Mouse (Mus musculus) hindbrain, postnatal 0 days (tissue): Measurements from ENCODE around the gene Pcyox1. TPM values are rescaled to one million over a fixed set of nuclear protein-coding genes. Genes with fewer than 3 reads are reported as not detected.
"Not testable (repeated sequence)": the region's sequence is repeated elsewhere in the genome, so short reads cannot be mapped to it uniquely, and the experiment has no call there.

ENCODE experiments used
- ATAC-seq: fragments of 200-750 bp; cut with Nextera tagmentation; 2 replicates; pipeline ENCODE4 v1.8.0; 2017; ENCODE audit warnings: mild to moderate bottlenecking, moderate TSS enrichment, moderate library complexity
- DNase-seq: peaks from one replicate; pipeline ENCODE4 v3.0.0-alpha.2; 2015; ENCODE audit warnings: low spot score
- H3K27ac ChIP-seq: fragments of 300-500 bp; sonication (generic); 2 replicates; pipeline ENCODE4 v1.5.1; 2014; ENCODE audit warnings: mild to moderate bottlenecking
- H3K27me3 ChIP-seq: fragments of 300-500 bp; sonication (generic); 2 replicates; pipeline ENCODE4 v1.6.1; 2014; ENCODE audit warnings: low read length, mixed read lengths; ENCODE audit not compliant: insufficient read depth
- H3K36me3 ChIP-seq: fragments of 300-500 bp; sonication (generic); 2 replicates; pipeline ENCODE4 v1.6.1; 2014; ENCODE audit warnings: low read length, mixed read lengths; ENCODE audit not compliant: insufficient read depth
- H3K4me1 ChIP-seq: fragments of 300-500 bp; sonication (generic); 2 replicates; pipeline ENCODE4 v1.6.1; 2014; ENCODE audit warnings: antibody characterized with exemption, low read length, mixed read lengths; ENCODE audit not compliant: insufficient read depth
- H3K4me2 ChIP-seq: fragments of 300-500 bp; sonication (generic); 2 replicates; pipeline ENCODE4 v1.6.1; 2014; ENCODE audit warnings: low read depth, mild to moderate bottlenecking, low read length, moderate library complexity, mixed read lengths
- H3K4me3 ChIP-seq: fragments of 300-500 bp; sonication (generic); 2 replicates; pipeline ENCODE4 v1.5.1; 2014; ENCODE audit warnings: low read length
- H3K9ac ChIP-seq: fragments of 300-500 bp; sonication (generic); replicated peaks from 2 replicates; pipeline ENCODE4 v1.6.1; 2014; ENCODE audit warnings: mild to moderate bottlenecking, low read length, moderate library complexity, mixed read lengths
- H3K9me3 ChIP-seq: fragments of 300-500 bp; sonication (generic); 2 replicates; pipeline ENCODE4 v1.6.1; 2016; ENCODE audit warnings: low read length, mixed read lengths
- CTCF ChIP-seq: IDR thresholded peaks from 2 replicates; pipeline ENCODE4 v1.5.1; 2016; ENCODE audit warnings: antibody characterized with exemption, control low read depth, low read depth
- WGBS: fragments of 180-500 bp; shearing (Covaris S2); extraction: QIAGEN DNeasy Blood & Tissue Kit; methylation state at CpG from one replicate; pipeline ENCODE4 v1.1.7; 2014; 5-methylcytosine and 5-hydroxymethylcytosine counted together
- polyA plus RNA-seq: library from polyadenylated mRNA; unstranded; fragments of >200 nt; fragmentation: Nextera tagmentation; extraction: Ambion mirVana; gene quantifications from 2 replicates; pipeline ENCODE4 v1.2.1, GENCODE M21; 2015
- total RNA-seq: library from RNA; depleted of rRNA; stranded (reverse); fragments of >200 nt; gene quantifications from 2 replicates; pipeline ENCODE4 v1.2.3, GENCODE M21; 2014

Pcyox1 gene
- total and polyA plus RNA-seq, 2 experiments from 2014 or later, result 80.9 to 102 TPM

- TF ChIP-seq CTCF, result peak; percentile 35
- no peak overlapping the region for H3K4me2 ChIP-seq
- no peak overlapping the region for H3K9ac ChIP-seq
- H3K4me1 ChIP-seq, result 0 out of 2 replicates have a peak, but pooled peaks cover 4% of the 10 kb centered on the region
- DNase-seq (no peak), ATAC-seq (no peak)
- H3K36me3 ChIP-seq, result no peaks in the 10 kb centered on the region
- WGBS, result 89% methylated on average over 7 of the region's 7 CpGs
- H3K4me3 ChIP-seq, result no peak overlapping the region
- no peaks in the 10 kb centered on the region for H3K9me3 ChIP-seq
- H3K27me3 ChIP-seq, result no peaks in the 10 kb centered on the region
- no peak overlapping the region for H3K27ac ChIP-seq
Measured at GRCm38 (mm10) chr6:86361373-86361772, 35.6 kb downstream of the Pcyox1 start.

- Histone ChIP-seq H3K27me3 (no peaks in the 10 kb centered on the region), H3K4me1 (no peaks in the 10 kb centered on the region), H3K4me2 (no peak overlapping the region), H3K9me3 (no peaks in the 10 kb centered on the region), H3K9ac (no peak overlapping the region), H3K4me3 (no peak overlapping the region), H3K36me3 (no peaks in the 10 kb centered on the region), H3K27ac (no peak overlapping the region)
- WGBS, result 63% methylated on average over 7 of the region's 7 CpGs
- ATAC-seq (no peak), DNase-seq (no peak)
- TF ChIP-seq CTCF, result no peak
Measured at GRCm38 (mm10) chr6:86360691-86361090, 36.3 kb downstream of the Pcyox1 start.

- Histone ChIP-seq H3K9me3 (no peaks in the 10 kb centered on the region), H3K27me3 (no peaks in the 10 kb centered on the region), H3K36me3 (no peaks in the 10 kb centered on the region), H3K4me1 (no peaks in the 10 kb centered on the region), H3K4me2 (no peak overlapping the region), H3K4me3 (no peak overlapping the region), H3K27ac (no peak overlapping the region), H3K9ac (no peak overlapping the region)
- no peak for TF ChIP-seq CTCF
- ATAC-seq, result no peak
- no peak for DNase-seq
- 85% methylated on average over 9 of the region's 9 CpGs for WGBS
Measured at GRCm38 (mm10) chr6:86356956-86357355, 40.0 kb downstream of the Pcyox1 start.

- DNase-seq (no peak), ATAC-seq (no peak)
- Histone ChIP-seq H3K4me1 (no peaks in the 10 kb centered on the region), H3K4me2 (no peak overlapping the region), H3K27ac (no peak overlapping the region), H3K9ac (no peak overlapping the region), H3K4me3 (no peak overlapping the region), H3K36me3 (no peaks in the 10 kb centered on the region), H3K27me3 (no peaks in the 10 kb centered on the region), H3K9me3 (no peaks in the 10 kb centered on the region)
- WGBS, result 56% methylated on average over 3 of the region's 3 CpGs
- TF ChIP-seq CTCF, result no peak
Measured at GRCm38 (mm10) chr6:86354948-86355347, 42.0 kb downstream of the Pcyox1 start.

GRCm38 (mm10) chr6:86349257-86349656, 47.7 kb downstream of the Pcyox1 start:
- no peak overlapping the region for H3K4me2 ChIP-seq
- no peaks in the 10 kb centered on the region for H3K9me3 ChIP-seq
- no peak for ATAC-seq
- H3K27me3 ChIP-seq, result no peaks in the 10 kb centered on the region
- H3K27ac ChIP-seq, result no peak overlapping the region
- 43% methylated on average over 7 of the region's 7 CpGs for WGBS
- H3K4me3 ChIP-seq, result no peak overlapping the region
- H3K9ac ChIP-seq, result no peak overlapping the region
- no peaks in the 10 kb centered on the region for H3K36me3 ChIP-seq
- peak; percentile 62 for TF ChIP-seq CTCF
- DNase-seq, result peak; percentile 64
- no peaks in the 10 kb centered on the region for H3K4me1 ChIP-seq

GRCm38 (mm10) chr6:86346063-86346462, 50.9 kb downstream of the Pcyox1 start:
- no peak for TF ChIP-seq CTCF
- H3K4me3 ChIP-seq, result no peak overlapping the region
- WGBS, result 53% methylated on average over 2 of the region's 2 CpGs
- ATAC-seq (no peak), DNase-seq (no peak)
- no peaks in the 10 kb centered on the region for H3K9me3 ChIP-seq
- no peak overlapping the region for H3K27ac ChIP-seq
- no peak overlapping the region for H3K9ac ChIP-seq
- no peaks in the 10 kb centered on the region for H3K27me3 ChIP-seq
- no peak overlapping the region for H3K4me2 ChIP-seq
- no peaks in the 10 kb centered on the region for H3K36me3 ChIP-seq
- peaks cover 4% of the 10 kb centered on the region; the same call in 1 of the 2 replicates for H3K4me1 ChIP-seq

- Histone ChIP-seq H3K4me2 (peak overlapping the region; percentile 27), H3K9me3 (no peaks in the 10 kb centered on the region), H3K4me3 (no peak overlapping the region), H3K36me3 (no peaks in the 10 kb centered on the region), H3K27me3 (no peaks in the 10 kb centered on the region), H3K9ac (peak overlapping the region; percentile 33; the same call in 1 of the 2 replicates), H3K4me1 (peaks cover 4% of the 10 kb centered on the region; the same call in 1 of the 2 replicates), H3K27ac (no peak overlapping the region; the same call in 1 of the 2 replicates)
- 9% methylated on average over 7 of the region's 7 CpGs for WGBS
- no peak for TF ChIP-seq CTCF
- ATAC-seq, result no peak
- DNase-seq, result peak; percentile 28
Measured at GRCm38 (mm10) chr6:86343656-86344055, 53.3 kb downstream of the Pcyox1 start.

GRCm38 (mm10) chr6:86336340-86336739, 60.6 kb downstream of the Pcyox1 start:
- H3K9me3 ChIP-seq, H3K36me3 ChIP-seq, ATAC-seq, H3K27ac ChIP-seq, H3K4me1 ChIP-seq, H3K27me3 ChIP-seq, H3K4me3 ChIP-seq, H3K4me2 ChIP-seq, H3K9ac ChIP-seq, DNase-seq: not testable (repeated sequence)
- 93% methylated on average over 4 of the region's 4 CpGs for WGBS
